1 mouse cellular context compared by ENCODE assay signal in genomic region chr11:69111051-69111810, GRCm38 (mm10).
A peak's percentile ranks its signal among the peaks of the same experiment; 100 is the strongest.
TF ChIP-seq lines count a peak whose summit lies in the region.

No protein-coding gene starts in this region.

TF ChIP-seq in MEL, 35 proteins besides CTCF, POLR2A, EP300 and RAD21 (continued from another document):
- TF ChIP-seq ZMIZ1 (IDR thresholded peaks at IDR 0.05; ENCODE audit: low read depth, low read length): no peak
- no peak for TF ChIP-seq RCOR1 (IDR thresholded peaks at IDR 0.05; ENCODE audit: low read depth, low read length)
- 0 out of 2 replicates have a peak, but pooled peaks have one; percentile 23 for TF ChIP-seq MAZ (IDR thresholded peaks at IDR 0.05; ENCODE audit: low read depth, low read length)
- 0 out of 2 replicates have a peak, but pooled peaks have one; percentile 33 for TF ChIP-seq CHD1 (IDR thresholded peaks at IDR 0.05; ENCODE audit: low read depth, low read length)
